Mouse (Mus musculus): ENCODE measurements around the gene Cbfb.
"Not testable (repeated sequence)": the region's sequence is repeated elsewhere in the genome, so short reads cannot be mapped to it uniquely, and the experiment has no call there.

The Cbfb gene

GRCm38 (mm10) chr8:105170381-105171115 lies at the start of gene Cbfb:
TSS of gene Cbfb (plus strand) at chr8:105170674.
- DNase-seq (ENCODE audit: low spot score) = peak; percentile 87

GRCm38 (mm10) chr8:105129864-105130263 lies 40.6 kb upstream of the Cbfb start:
- no peak for DNase-seq (ENCODE audit: low spot score)

- no peak for DNase-seq (ENCODE audit: low spot score)
These were observed 39.0 kb upstream of the Cbfb start, which contains the start of gene Ces4a for GRCm38 (mm10) chr8:105131509-105131908. TSS of gene Ces4a (plus strand) at chr8:105131800.

- DNase-seq (ENCODE audit: low spot score) = peak; percentile 43
These were observed 32.1 kb upstream of the Cbfb start for GRCm38 (mm10) chr8:105138423-105138822.

- DNase-seq (ENCODE audit: low spot score) = no peak
These were observed 28.1 kb upstream of the Cbfb start for GRCm38 (mm10) chr8:105142395-105142794.

GRCm38 (mm10) chr8:105151654-105152053 lies 18.8 kb upstream of the Cbfb start:
- DNase-seq (ENCODE audit: low spot score) = no peak

GRCm38 (mm10) chr8:105152623-105153398 lies 17.7 kb upstream of the Cbfb start:
- peak; percentile 59 for DNase-seq (ENCODE audit: low spot score)

GRCm38 (mm10) chr8:105154316-105154715 lies 16.2 kb upstream of the Cbfb start:
- DNase-seq (ENCODE audit: low spot score) = no peak

GRCm38 (mm10) chr8:105155091-105155745 lies 15.3 kb upstream of the Cbfb start:
- DNase-seq (ENCODE audit: low spot score) = no peak

- DNase-seq (ENCODE audit: low spot score) = no peak
These were observed 12.9 kb upstream of the Cbfb start for GRCm38 (mm10) chr8:105157555-105157954.

- DNase-seq (ENCODE audit: low spot score) = no peak
These were observed 12.4 kb upstream of the Cbfb start for GRCm38 (mm10) chr8:105158084-105158483.

GRCm38 (mm10) chr8:105161121-105161652 lies 9.3 kb upstream of the Cbfb start:
- no peak for DNase-seq (ENCODE audit: low spot score)

GRCm38 (mm10) chr8:105164272-105164902 lies 6.1 kb upstream of the Cbfb start:
- no peak for DNase-seq (ENCODE audit: low spot score)

- no peak for DNase-seq (ENCODE audit: low spot score)
These were observed 5.3 kb upstream of the Cbfb start for GRCm38 (mm10) chr8:105165191-105165590.

GRCm38 (mm10) chr8:105167116-105167515 lies 3.4 kb upstream of the Cbfb start:
- no peak for DNase-seq (ENCODE audit: low spot score)

GRCm38 (mm10) chr8:105169582-105169981 lies 892 bp upstream of the Cbfb start:
- no peak for DNase-seq (ENCODE audit: low spot score)

GRCm38 (mm10) chr8:105170041-105170380 lies 463 bp upstream of the Cbfb start:
- no peak for DNase-seq (ENCODE audit: low spot score)

- DNase-seq (ENCODE audit: low spot score) = peak; percentile 42
These were observed 885 bp downstream of the Cbfb start for GRCm38 (mm10) chr8:105171116-105172002.

GRCm38 (mm10) chr8:105172003-105172362 lies 1.5 kb downstream of the Cbfb start:
- no peak for DNase-seq (ENCODE audit: low spot score)

GRCm38 (mm10) chr8:105175287-105175686 lies 4.8 kb downstream of the Cbfb start:
- DNase-seq (ENCODE audit: low spot score) = not testable (repeated sequence)

- DNase-seq (ENCODE audit: low spot score) = no peak
These were observed 7.8 kb downstream of the Cbfb start for GRCm38 (mm10) chr8:105178211-105178800.
